Mouse (Mus musculus): Measurements from ENCODE around the gene Bach2. TPM values are rescaled to one million over a fixed set of nuclear protein-coding genes. Genes with fewer than 3 reads are reported as not detected.

The Bach2 gene
- polyA plus RNA-seq, 1 experiment from 2014 or later, result 0.17 TPM

DNA sequence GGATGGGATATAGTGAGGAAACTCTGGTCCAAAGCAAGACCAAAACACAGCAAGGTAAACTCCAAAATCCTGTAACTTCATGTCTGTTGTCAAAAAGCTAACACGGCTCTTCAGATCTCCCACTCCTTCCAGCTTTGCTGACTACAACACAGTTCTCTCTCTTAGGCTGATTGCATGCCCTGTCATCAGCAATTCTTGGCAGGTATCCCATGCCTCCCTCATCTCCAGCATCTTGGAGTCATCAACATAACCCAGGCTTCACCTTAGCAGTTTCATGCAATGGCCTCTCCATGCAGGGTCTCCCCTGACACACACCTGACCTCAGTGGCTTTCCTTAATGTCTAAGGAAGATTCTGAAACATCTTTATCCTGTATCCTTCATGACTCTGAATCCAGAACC is 310.5 kb downstream of the Bach2 start:
- 100% methylated on average over 1 of the region's 1 CpGs for WGBS (ENCODE audit: missing documents)
- no peak overlapping the region for H3K4me3 ChIP-seq (ENCODE audit: inconsistent target)
- H3K36me3 ChIP-seq (ENCODE audit: inconsistent target), result no peaks in the 10 kb centered on the region
- no peaks in the 10 kb centered on the region for H3K79me2 ChIP-seq (ENCODE audit: inconsistent target)
- no peak overlapping the region for H3K27ac ChIP-seq

DNA sequence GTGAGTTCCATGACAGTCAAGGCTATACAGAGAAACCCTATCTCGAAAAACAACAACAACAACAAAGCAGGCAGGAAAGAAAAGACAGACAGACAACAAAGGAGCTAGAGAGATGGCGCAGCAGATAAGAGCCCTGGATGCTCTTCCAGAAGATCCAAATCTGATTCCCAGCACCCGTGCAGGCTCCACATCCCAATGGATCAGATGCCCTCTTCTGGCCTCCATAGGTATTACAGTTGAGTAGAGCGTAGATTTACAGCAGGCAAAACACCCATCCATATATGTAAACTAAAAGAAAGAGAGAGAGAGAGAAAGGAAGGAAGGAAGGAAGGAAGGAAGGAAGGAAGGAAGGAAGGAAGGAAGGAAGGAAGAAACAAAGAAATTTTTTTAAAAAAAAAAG is 312.7 kb downstream of the Bach2 start:
- Histone ChIP-seq H3K79me2 (ENCODE audit: inconsistent target) (no peaks in the 10 kb centered on the region), H3K36me3 (ENCODE audit: inconsistent target) (no peaks in the 10 kb centered on the region), H3K27ac (no peak overlapping the region), H3K4me3 (ENCODE audit: inconsistent target) (no peak overlapping the region)
- WGBS (ENCODE audit: missing documents), result 72% methylated on average over 3 of the region's 4 CpGs

DNA sequence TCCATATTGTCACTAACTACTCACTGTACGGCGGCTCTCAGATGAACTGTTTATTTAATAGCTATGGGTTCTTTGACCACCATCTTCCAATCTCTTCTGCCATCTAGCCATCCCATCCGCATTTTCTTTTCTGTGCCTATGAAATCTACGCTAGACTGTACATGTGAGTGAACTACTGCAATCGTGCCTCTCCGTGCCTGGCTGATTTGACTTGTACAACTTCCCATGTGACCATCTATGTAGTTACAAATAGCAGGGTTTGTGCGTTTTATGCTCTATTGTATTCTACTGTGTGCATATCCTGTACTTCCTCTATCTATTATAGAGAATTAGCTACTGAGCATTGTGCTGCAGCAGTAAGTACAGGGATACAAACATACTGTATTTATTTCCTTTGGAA is 316.9 kb downstream of the Bach2 start:
- no peak overlapping the region for H3K4me3 ChIP-seq (ENCODE audit: inconsistent target)
- H3K36me3 ChIP-seq (ENCODE audit: inconsistent target), result no peaks in the 10 kb centered on the region
- no peak overlapping the region for H3K27ac ChIP-seq
- WGBS (ENCODE audit: missing documents), result 75% methylated on average over 7 of the region's 7 CpGs
- no peaks in the 10 kb centered on the region for H3K79me2 ChIP-seq (ENCODE audit: inconsistent target)

DNA sequence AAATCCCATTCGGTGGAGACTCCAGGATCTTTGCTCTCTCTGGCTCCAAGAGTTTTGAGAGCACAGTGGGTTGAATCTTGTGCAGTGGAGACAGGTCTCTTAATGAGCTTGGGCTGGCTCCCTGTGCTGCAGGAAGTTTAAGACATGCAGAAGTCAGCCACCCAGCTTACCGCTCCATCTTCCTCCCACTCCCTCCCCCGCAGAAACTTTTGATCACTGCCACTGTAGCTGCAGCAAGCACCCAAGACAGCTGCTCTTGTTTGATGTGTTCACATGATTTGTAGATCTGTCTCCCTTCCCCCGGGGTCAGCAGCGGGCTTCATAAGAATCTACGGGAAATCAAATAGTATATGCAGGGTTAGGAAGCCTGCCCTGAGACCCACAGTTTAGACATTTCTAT is 321.6 kb downstream of the Bach2 start:
- WGBS (ENCODE audit: missing documents), result 33% methylated on average over 6 of the region's 6 CpGs
- Histone ChIP-seq H3K27ac (peak overlapping the region; percentile 36), H3K79me2 (ENCODE audit: inconsistent target) (no peaks in the 10 kb centered on the region), H3K36me3 (ENCODE audit: inconsistent target) (no peaks in the 10 kb centered on the region), H3K4me3 (ENCODE audit: inconsistent target) (no peak overlapping the region)

DNA sequence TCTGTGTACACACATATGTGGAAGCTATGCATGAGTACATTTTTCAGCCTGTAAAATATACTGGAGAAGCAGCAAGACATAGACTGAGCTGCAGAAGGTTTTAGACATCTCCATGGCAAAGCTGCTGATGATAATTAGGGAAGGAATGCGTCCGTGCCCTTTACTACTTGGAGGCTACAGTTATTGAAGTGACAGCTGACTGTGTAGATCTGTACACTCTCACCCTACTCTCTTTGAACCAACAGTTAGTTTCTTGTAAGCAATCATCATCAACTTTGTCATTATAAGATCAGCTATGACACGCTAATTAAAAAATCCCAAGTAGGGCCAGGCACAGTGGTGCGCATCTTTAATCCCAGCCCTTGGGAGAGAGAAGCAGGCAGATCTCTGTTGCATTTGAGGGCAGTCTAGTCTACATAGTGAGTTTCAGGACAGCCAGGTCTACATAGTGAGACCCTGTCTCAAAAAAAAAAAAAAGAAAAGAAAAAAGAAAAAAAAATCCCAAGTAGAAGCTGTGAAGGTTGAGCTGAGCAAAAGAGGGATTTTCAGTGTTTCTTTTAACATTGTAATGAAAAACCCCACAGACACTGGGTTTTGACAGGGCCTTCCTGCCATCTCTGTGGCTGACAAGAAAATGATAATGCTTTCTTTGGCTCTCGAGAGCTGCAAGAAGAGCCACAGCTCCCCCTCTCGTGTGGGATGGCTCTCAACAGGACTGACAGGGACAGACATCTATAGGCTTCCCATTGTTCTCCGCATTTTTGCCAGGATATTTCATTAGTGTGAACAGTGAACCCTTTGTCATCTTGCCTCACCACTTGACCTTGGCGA is 322.3 kb downstream of the Bach2 start:
- Histone ChIP-seq H3K36me3 (ENCODE audit: inconsistent target) (no peaks in the 10 kb centered on the region), H3K79me2 (ENCODE audit: inconsistent target) (no peaks in the 10 kb centered on the region), H3K27ac (peak overlapping the region; percentile 36), H3K4me3 (ENCODE audit: inconsistent target) (no peak overlapping the region)
- 84% methylated on average over 8 of the region's 8 CpGs for WGBS (ENCODE audit: missing documents)

DNA sequence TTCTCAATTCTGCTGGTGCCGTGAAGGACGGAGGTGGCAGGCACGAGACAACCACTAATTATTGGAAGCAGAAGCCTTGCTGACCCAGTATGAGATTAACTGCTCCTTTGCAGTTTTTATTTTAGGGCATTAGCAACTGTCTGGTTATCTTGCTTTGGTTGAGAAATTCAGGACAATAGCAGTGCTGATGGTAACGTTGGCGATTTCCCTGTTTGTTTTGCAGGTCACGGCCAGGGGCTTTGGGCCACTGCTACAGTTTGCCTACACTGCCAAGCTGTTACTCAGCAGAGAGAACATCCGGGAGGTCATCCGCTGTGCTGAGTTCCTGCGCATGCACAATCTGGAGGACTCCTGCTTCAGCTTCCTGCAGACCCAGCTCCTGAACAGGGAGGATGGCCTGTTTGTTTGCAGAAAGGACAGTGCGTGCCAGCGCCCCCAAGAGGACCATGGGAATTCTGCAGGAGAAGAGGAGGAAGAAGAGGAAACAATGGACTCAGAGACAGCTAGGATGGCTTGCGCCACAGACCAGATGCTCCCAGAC is 323.0 kb downstream of the Bach2 start:
- H3K27ac ChIP-seq, result no peak overlapping the region
- no peak overlapping the region for H3K4me3 ChIP-seq (ENCODE audit: inconsistent target)
- no peaks in the 10 kb centered on the region for H3K36me3 ChIP-seq (ENCODE audit: inconsistent target)
- 87% methylated on average over 12 of the region's 12 CpGs for WGBS (ENCODE audit: missing documents)
- no peaks in the 10 kb centered on the region for H3K79me2 ChIP-seq (ENCODE audit: inconsistent target)

DNA sequence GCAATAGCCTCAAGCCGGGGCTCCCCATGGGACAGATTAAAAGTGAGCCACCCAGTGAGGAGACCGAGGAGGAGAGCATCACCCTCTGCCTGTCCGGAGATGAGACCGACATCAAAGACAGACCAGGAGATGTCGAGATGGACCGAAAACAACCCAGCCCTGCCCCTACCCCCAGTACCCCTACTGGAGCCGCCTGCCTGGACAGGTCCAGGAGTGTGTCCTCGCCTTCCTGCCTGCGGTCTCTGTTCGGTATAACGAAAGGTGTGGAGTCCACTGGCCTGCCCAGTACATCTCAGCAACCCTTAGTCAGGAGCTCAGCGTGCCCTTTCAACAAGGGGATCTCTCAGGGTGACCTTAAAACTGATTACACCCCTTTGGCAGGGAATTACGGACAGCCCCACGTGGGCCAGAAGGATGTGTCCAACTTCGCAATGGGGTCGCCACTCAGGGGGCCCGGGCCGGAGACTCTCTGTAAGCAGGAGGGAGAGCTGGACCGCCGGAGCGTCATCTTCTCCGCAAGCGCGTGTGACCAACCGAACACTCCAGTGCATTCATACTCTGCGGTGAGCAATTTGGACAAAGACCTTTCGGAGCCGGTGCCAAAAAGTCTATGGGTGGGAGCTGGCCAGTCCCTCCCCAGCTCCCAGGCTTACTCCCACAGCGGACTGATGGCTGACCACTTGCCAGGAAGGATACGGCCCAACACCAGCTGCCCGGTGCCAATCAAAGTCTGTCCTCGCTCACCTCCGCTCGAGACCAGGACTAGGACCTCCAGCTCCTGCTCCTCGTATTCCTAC is 323.9 kb downstream of the Bach2 start:
- Histone ChIP-seq H3K27ac (no peak overlapping the region), H3K36me3 (ENCODE audit: inconsistent target) (no peaks in the 10 kb centered on the region), H3K4me3 (ENCODE audit: inconsistent target) (no peak overlapping the region), H3K79me2 (ENCODE audit: inconsistent target) (no peaks in the 10 kb centered on the region)
- WGBS (ENCODE audit: missing documents), result 97% methylated on average over 31 of the region's 35 CpGs

DNA sequence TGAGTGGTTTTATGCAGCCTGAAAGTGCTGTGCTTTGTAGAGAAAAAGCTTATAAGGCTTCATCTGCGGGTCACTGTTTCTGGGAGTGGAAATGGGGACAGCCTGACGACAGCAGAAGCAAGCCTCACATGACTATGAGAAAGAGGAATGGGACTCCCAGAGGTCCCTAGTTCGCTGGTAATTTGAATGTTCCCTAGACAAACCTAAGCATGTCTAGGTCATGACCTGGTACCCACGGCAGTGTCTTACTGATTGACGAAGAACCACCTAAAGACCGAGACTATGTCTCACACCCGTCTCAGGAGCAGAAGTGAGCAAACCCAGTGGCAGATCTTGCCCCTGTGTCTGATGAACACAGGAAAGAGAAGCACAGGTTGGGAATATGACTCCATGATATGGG is 325.8 kb downstream of the Bach2 start:
- Histone ChIP-seq H3K27ac (peak overlapping the region; percentile 91), H3K79me2 (ENCODE audit: inconsistent target) (no peaks in the 10 kb centered on the region), H3K4me3 (ENCODE audit: inconsistent target) (no peak overlapping the region), H3K36me3 (ENCODE audit: inconsistent target) (no peaks in the 10 kb centered on the region)
- 56% methylated on average over 7 of the region's 7 CpGs for WGBS (ENCODE audit: missing documents)

DNA sequence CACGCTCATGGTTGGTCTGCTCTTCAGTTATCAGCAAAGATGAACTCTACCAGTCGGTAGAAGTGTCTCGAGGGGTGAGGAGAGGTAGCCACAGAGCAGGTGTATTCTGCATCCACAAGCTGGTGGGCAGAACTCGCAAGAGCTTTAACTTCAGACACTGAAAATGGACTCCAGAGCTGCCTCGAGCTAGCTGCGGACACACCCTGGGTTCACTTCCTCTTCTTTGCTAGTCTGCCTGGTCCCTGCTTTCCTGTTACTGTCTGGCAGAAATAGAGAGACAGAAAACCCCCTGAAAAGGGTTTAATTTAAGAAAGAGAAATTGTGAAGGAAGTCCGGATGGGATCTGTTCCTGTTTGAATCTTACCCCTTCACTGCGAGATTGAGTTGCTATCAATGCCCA is 326.3 kb downstream of the Bach2 start:
- Histone ChIP-seq H3K79me2 (ENCODE audit: inconsistent target) (no peaks in the 10 kb centered on the region), H3K27ac (peak overlapping the region; percentile 91), H3K36me3 (ENCODE audit: inconsistent target) (no peaks in the 10 kb centered on the region), H3K4me3 (ENCODE audit: inconsistent target) (no peak overlapping the region)
- WGBS (ENCODE audit: missing documents), result 14% methylated on average over 8 of the region's 8 CpGs

DNA sequence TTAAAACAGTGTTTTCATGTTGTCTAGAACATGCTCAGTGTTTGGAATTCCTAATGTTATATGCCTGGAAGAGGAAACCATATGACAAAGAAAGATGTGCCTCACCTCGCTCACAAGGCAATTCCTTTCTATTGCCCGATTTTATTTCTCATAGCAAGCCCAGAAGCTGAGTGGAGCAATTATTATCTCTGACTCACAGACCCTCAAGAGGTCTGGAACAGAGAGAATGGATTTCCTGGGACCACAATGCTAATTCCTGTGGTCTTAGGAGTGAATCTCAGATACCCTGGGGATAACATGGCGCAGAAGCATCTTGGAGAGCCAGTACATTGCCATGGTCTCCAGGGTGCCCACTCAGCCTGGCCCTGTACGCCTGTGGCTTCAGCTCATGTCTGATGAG is 330.4 kb downstream of the Bach2 start:
- no peaks in the 10 kb centered on the region for H3K36me3 ChIP-seq (ENCODE audit: inconsistent target)
- WGBS (ENCODE audit: missing documents), result 86% methylated on average over 4 of the region's 4 CpGs
- H3K27ac ChIP-seq, result peak overlapping the region; percentile 94
- H3K79me2 ChIP-seq (ENCODE audit: inconsistent target), result no peaks in the 10 kb centered on the region
- no peak overlapping the region for H3K4me3 ChIP-seq (ENCODE audit: inconsistent target)

DNA sequence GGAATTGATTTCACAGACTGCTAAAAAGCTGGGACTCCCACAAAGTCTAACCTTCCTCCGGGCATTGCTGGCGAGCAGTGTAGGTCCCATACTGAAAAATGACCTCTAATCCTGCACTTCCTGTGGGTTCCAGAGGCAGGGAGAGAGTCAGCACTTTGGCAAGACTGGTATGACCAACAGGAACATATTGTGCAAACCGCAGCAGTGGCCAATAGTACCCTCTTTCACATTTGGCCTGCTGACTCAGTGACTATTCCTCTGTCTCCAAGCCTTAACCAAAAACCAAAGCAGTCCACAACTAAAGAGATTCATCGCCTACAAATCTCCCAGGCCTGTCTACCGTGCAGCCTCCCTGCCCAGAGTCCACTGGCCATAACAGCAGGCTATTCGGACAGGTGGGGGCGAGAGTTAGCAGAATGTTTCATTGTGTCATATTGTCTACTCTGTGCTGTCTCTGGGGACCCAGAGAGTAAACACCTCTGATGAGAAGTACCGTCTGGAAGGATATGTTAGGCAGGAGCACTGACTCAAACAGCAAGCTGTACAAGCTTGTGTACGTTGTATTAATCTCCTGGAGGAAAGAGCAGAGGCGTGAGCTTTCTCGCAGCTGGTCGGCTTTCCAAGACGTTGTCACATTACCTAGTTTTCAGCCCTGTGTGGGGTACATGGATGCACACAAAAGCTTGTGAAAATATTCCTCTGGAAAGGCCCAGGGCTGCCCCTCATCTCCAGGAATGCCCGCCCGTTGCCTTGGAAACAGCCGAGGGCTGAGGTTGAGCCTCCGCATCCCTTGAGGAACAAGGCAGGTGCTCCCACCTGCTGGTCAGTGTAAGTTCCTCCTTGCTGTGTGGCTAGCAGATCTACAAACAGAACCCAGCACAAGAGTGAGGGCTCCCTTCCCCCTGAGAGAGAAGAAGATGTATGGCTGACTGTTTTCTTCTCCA is 331.7 kb downstream of the Bach2 start:
- Histone ChIP-seq H3K36me3 (ENCODE audit: inconsistent target) (no peaks in the 10 kb centered on the region), H3K27ac (peak overlapping the region; percentile 94)

DNA sequence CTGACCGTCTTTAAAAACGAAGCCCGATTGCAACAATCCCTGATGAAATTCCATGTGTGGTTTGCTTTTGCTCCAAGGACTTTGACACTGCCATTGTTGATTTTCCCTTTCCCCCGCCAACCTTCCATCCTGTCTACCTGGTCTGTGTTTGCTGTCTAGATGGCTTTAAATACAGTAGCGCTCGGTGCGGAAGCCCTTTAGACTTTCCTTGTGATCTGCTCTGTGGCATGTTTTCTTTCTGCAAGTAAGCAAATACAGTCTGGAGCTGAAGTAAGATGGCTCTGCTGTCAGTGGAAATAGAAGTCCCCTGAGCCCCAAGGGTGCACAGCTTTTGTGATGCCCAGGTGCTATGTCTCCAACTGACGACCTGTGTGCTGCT is 332.3 kb downstream of the Bach2 start:
- no peaks in the 10 kb centered on the region for H3K36me3 ChIP-seq (ENCODE audit: inconsistent target)
- H3K4me3 ChIP-seq (ENCODE audit: inconsistent target), result peak overlapping the region; percentile 6; the same call in 1 of the 2 replicates
- WGBS (ENCODE audit: missing documents), result 95% methylated on average over 8 of the region's 8 CpGs

More for the DNA sequence above, 331.7 kb downstream of the Bach2 start:
- WGBS (ENCODE audit: missing documents), result 58% methylated on average over 15 of the region's 17 CpGs
- Histone ChIP-seq H3K4me3 (ENCODE audit: inconsistent target) (no peak overlapping the region; the same call in 1 of the 2 replicates), H3K79me2 (ENCODE audit: inconsistent target) (no peaks in the 10 kb centered on the region)

DNA sequence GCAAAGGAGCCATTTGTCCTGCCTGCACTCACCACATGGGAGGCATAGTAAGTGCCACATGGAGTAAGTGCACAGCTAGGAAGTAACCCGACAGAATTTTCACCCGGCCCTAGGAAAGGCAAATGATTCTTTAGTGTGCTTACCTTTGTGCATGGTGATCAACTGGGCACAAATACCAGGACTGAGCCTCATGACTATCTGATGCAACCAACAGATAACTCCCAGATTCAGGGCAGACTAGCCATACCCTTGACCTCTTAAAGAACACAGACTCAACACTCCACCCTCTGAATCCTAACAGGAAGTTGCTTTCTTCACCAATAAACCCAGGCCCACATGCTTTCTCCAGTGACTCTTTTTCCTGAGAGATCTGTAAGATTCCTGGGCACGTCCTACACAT is 332.8 kb downstream of the Bach2 start:
- 54% methylated on average over 3 of the region's 3 CpGs for WGBS (ENCODE audit: missing documents)
- H3K79me2 ChIP-seq (ENCODE audit: inconsistent target), result no peaks in the 10 kb centered on the region
- H3K27ac ChIP-seq, result peak overlapping the region; percentile 94
- no peaks in the 10 kb centered on the region for H3K36me3 ChIP-seq (ENCODE audit: inconsistent target)
- H3K4me3 ChIP-seq (ENCODE audit: inconsistent target), result peak overlapping the region; percentile 6; the same call in 1 of the 2 replicates

More for the DNA sequence above, 332.3 kb downstream of the Bach2 start:
- Histone ChIP-seq H3K79me2 (ENCODE audit: inconsistent target) (no peaks in the 10 kb centered on the region), H3K27ac (peak overlapping the region; percentile 94)

DNA sequence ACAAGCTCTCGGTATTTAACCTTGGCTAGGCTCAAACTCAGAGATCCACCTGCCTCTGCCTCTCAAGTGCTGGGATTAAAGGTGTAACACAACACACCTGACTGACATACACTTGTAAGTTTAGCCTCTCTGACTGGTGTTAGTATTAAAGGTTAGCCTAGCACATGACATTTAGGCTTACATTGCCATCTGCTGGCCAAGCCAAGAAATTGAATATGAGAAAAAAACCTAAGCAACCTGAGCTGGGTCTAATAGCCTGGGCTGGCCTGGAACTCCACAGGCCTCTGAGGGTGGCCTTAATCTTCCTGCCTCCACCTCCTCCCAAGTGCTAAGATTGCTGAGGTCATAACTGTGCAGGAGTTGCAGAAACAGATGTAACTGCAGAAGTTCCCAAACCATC is 333.5 kb downstream of the Bach2 start:
- peak overlapping the region; percentile 94; the same call in 1 of the 2 replicates for H3K27ac ChIP-seq
- H3K36me3 ChIP-seq (ENCODE audit: inconsistent target), result no peaks in the 10 kb centered on the region
- H3K4me3 ChIP-seq (ENCODE audit: inconsistent target), result no peak overlapping the region
- WGBS (ENCODE audit: missing documents), result 74% methylated on average over 1 of the region's 1 CpGs
- H3K79me2 ChIP-seq (ENCODE audit: inconsistent target), result no peaks in the 10 kb centered on the region
